Mouse (Mus musculus) hindlimb bud, embryonic 11.5 days (tissue): Measurements from ENCODE around the gene Csrnp2.
A peak's percentile ranks its signal among the peaks of the same experiment; 100 is the strongest.
"Not testable (repeated sequence)": the region's sequence is repeated elsewhere in the genome, so short reads cannot be mapped to it uniquely, and the experiment has no call there.

Source experiments
- DNase-seq: peaks from one replicate; pipeline ENCODE4 v3.0.0-alpha.2; 2012; ENCODE audit warnings: low read depth, low spot score; ENCODE audit errors: extremely low spot score

Csrnp2 gene

GRCm38 (mm10) chr15:100495102-100495501 is at the start of gene Csrnp2:
Gene Csrnp2, minus strand, starts transcription at chr15:100495488.
- peak; percentile 44 for DNase-seq

GRCm38 (mm10) chr15:100543651-100544030 is 48.4 kb upstream of the Csrnp2 start:
- DNase-seq = not testable (repeated sequence)

GRCm38 (mm10) chr15:100542876-100543650 is 47.8 kb upstream of the Csrnp2 start:
- not testable (repeated sequence) for DNase-seq

GRCm38 (mm10) chr15:100541426-100541825 is 46.1 kb upstream of the Csrnp2 start:
- DNase-seq = no peak

- DNase-seq = not testable (repeated sequence)
Observed at GRCm38 (mm10) chr15:100541001-100541400, 45.7 kb upstream of the Csrnp2 start.

- no peak for DNase-seq
Observed at GRCm38 (mm10) chr15:100539411-100539810, 44.1 kb upstream of the Csrnp2 start.

- DNase-seq = no peak
Observed at GRCm38 (mm10) chr15:100537913-100538312, 42.6 kb upstream of the Csrnp2 start.

GRCm38 (mm10) chr15:100527900-100528299 is 32.6 kb upstream of the Csrnp2 start:
- DNase-seq = no peak

- no peak for DNase-seq
Observed at GRCm38 (mm10) chr15:100525405-100525804, 30.1 kb upstream of the Csrnp2 start.

GRCm38 (mm10) chr15:100520306-100520705 is 25.0 kb upstream of the Csrnp2 start:
- no peak for DNase-seq

- no peak for DNase-seq
Observed at GRCm38 (mm10) chr15:100515121-100515520, 19.8 kb upstream of the Csrnp2 start.

- no peak for DNase-seq
Observed at GRCm38 (mm10) chr15:100513387-100513786, 18.1 kb upstream of the Csrnp2 start.

GRCm38 (mm10) chr15:100510072-100510471 is 14.8 kb upstream of the Csrnp2 start:
- no peak for DNase-seq

GRCm38 (mm10) chr15:100508454-100509167 is 13.3 kb upstream of the Csrnp2 start:
- DNase-seq = no peak

GRCm38 (mm10) chr15:100499506-100499905 is 4.2 kb upstream of the Csrnp2 start:
- not testable (repeated sequence) for DNase-seq

- DNase-seq = no peak
Observed at GRCm38 (mm10) chr15:100494647-100495046, 641 bp downstream of the Csrnp2 start.

- no peak for DNase-seq
Observed at GRCm38 (mm10) chr15:100491966-100492365, 3.3 kb downstream of the Csrnp2 start.

GRCm38 (mm10) chr15:100489263-100489662 is 6.0 kb downstream of the Csrnp2 start:
- DNase-seq = no peak

GRCm38 (mm10) chr15:100488297-100488696 is 7.0 kb downstream of the Csrnp2 start:
- not testable (repeated sequence) for DNase-seq

GRCm38 (mm10) chr15:100487050-100487449 is 8.2 kb downstream of the Csrnp2 start:
- DNase-seq = no peak

GRCm38 (mm10) chr15:100486450-100486849 is 8.8 kb downstream of the Csrnp2 start:
- no peak for DNase-seq

GRCm38 (mm10) chr15:100485576-100485975 is 9.7 kb downstream of the Csrnp2 start:
- no peak for DNase-seq
